Mouse (Mus musculus) spleen, adult 18-20 months (tissue): ENCODE results near the gene Brd7.

ENCODE experiments used
- DNase-seq, 2 experiments: peaks; one replicate each; pipeline ENCODE4 v3.0.0; 2022; ENCODE audit warnings: mixed read lengths in 2 of 2

The Brd7 gene

GRCm38 (mm10) chr8:88349046-88349445, 12.9 kb downstream of the Brd7 start:
- no peak for DNase-seq

GRCm38 (mm10) chr8:88342026-88342425, 20.0 kb downstream of the Brd7 start:
- no peak for DNase-seq

GRCm38 (mm10) chr8:88339887-88340695, 21.9 kb downstream of the Brd7 start:
- DNase-seq, result no peak

GRCm38 (mm10) chr8:88339221-88339620, 22.8 kb downstream of the Brd7 start:
- no peak for DNase-seq

- no peak for DNase-seq
Measured at GRCm38 (mm10) chr8:88334975-88335374, 27.0 kb downstream of the Brd7 start.

GRCm38 (mm10) chr8:88334384-88334783, 27.6 kb downstream of the Brd7 start:
- DNase-seq, result no peak

- no peak for DNase-seq
Measured at GRCm38 (mm10) chr8:88330816-88331215, 31.2 kb downstream of the Brd7 start.

GRCm38 (mm10) chr8:88328689-88329088, 33.3 kb downstream of the Brd7 start:
- DNase-seq, result no peak

GRCm38 (mm10) chr8:88326328-88326727, 35.7 kb downstream of the Brd7 start:
- no peak for DNase-seq

- no peak for DNase-seq
Measured at GRCm38 (mm10) chr8:88325795-88326194, 36.2 kb downstream of the Brd7 start.

- no peak for DNase-seq
Measured at GRCm38 (mm10) chr8:88325251-88325650, 36.7 kb downstream of the Brd7 start.

- DNase-seq, result no peak
Measured at GRCm38 (mm10) chr8:88324760-88325159, 37.2 kb downstream of the Brd7 start.

- no peak for DNase-seq
Measured at GRCm38 (mm10) chr8:88323523-88323922, 38.5 kb downstream of the Brd7 start.

GRCm38 (mm10) chr8:88321387-88321786, 40.6 kb downstream of the Brd7 start:
- no peak for DNase-seq

- no peak for DNase-seq
Measured at GRCm38 (mm10) chr8:88320134-88320533, 41.9 kb downstream of the Brd7 start.

GRCm38 (mm10) chr8:88318151-88318550, 43.8 kb downstream of the Brd7 start:
- no peak for DNase-seq

GRCm38 (mm10) chr8:88317341-88317740, 44.7 kb downstream of the Brd7 start:
- DNase-seq, result no peak

- DNase-seq, result no peak
Measured at GRCm38 (mm10) chr8:88316139-88316931, 45.7 kb downstream of the Brd7 start.

- no peak for DNase-seq
Measured at GRCm38 (mm10) chr8:88315302-88315701, 46.7 kb downstream of the Brd7 start.

- no peak for DNase-seq
Measured at GRCm38 (mm10) chr8:88313991-88314390, 48.0 kb downstream of the Brd7 start.

- DNase-seq, result no peak
Measured at GRCm38 (mm10) chr8:88312966-88313365, 49.0 kb downstream of the Brd7 start.

- peak in 1 of 2 experiments; percentile 8 for DNase-seq
Measured at GRCm38 (mm10) chr8:88310286-88310685, 51.7 kb downstream of the Brd7 start.

- peak in 1 of 2 experiments; percentile 37 for DNase-seq
Measured at GRCm38 (mm10) chr8:88309881-88310280, 52.1 kb downstream of the Brd7 start.

GRCm38 (mm10) chr8:88309274-88309873, 52.6 kb downstream of the Brd7 start:
- peak; percentile 56 to 64 for DNase-seq
